Mouse (Mus musculus) limb, embryonic 15.5 days (tissue): Measurements from ENCODE around the gene Zfp36l2. TPM values are rescaled to one million over a fixed set of nuclear protein-coding genes. Genes with fewer than 3 reads are reported as not detected.
A peak's percentile ranks its signal among the peaks of the same experiment; 100 is the strongest.

ENCODE experiments used
- ATAC-seq: fragments of 200-750 bp; cut with Nextera tagmentation; 2 replicates; pipeline ENCODE4 v1.8.0; 2017; ENCODE audit warnings: low read depth, moderate TSS enrichment; ENCODE audit not compliant: insufficient number of reproducible peaks, low FRiP score, low TSS enrichment
- H3K27ac ChIP-seq: fragments of 300-500 bp; sonication (generic); 2 replicates; pipeline ENCODE4 v1.5.1; 2015; ENCODE audit warnings: moderate library complexity, mild to moderate bottlenecking, inconsistent platforms
- H3K27me3 ChIP-seq: fragments of 300-500 bp; sonication (generic); 2 replicates; pipeline ENCODE4 v1.6.1; 2015; ENCODE audit warnings: inconsistent platforms
- H3K36me3 ChIP-seq: fragments of 300-500 bp; sonication (generic); 2 replicates; pipeline ENCODE4 v1.6.1; 2015; ENCODE audit warnings: inconsistent platforms
- H3K4me1 ChIP-seq: fragments of 300-500 bp; sonication (generic); 2 replicates; pipeline ENCODE4 v1.6.1; 2015; ENCODE audit warnings: inconsistent platforms
- H3K4me2 ChIP-seq: fragments of 300-500 bp; sonication (generic); 2 replicates; pipeline ENCODE4 v1.6.1; 2015; ENCODE audit warnings: mild to moderate bottlenecking, inconsistent platforms
- H3K4me3 ChIP-seq: fragments of 300-500 bp; sonication (generic); 2 replicates; pipeline ENCODE4 v1.5.1; 2015; ENCODE audit warnings: mild to moderate bottlenecking, inconsistent platforms
- H3K9ac ChIP-seq: fragments of 300-500 bp; sonication (generic); 2 replicates; pipeline ENCODE4 v1.6.1; 2015; ENCODE audit warnings: inconsistent platforms
- H3K9me3 ChIP-seq: fragments of 300-500 bp; sonication (generic); 2 replicates; pipeline ENCODE4 v1.6.1; 2016; ENCODE audit warnings: inconsistent platforms
- WGBS: fragments of 180-500 bp; shearing (Covaris S2); methylation state at CpG from one replicate; pipeline ENCODE4 v1.1.7; 2015; 5-methylcytosine and 5-hydroxymethylcytosine counted together
- polyA plus RNA-seq: library from polyadenylated mRNA; unstranded; fragments of >200 nt; fragmentation: Nextera tagmentation; extraction: Ambion mirVana; gene quantifications from 2 replicates; pipeline ENCODE4 v1.2.1, GENCODE M21; 2015

Gene Zfp36l2
- polyA plus RNA-seq, 1 experiment from 2014 or later, result 22.5 TPM

DNA sequence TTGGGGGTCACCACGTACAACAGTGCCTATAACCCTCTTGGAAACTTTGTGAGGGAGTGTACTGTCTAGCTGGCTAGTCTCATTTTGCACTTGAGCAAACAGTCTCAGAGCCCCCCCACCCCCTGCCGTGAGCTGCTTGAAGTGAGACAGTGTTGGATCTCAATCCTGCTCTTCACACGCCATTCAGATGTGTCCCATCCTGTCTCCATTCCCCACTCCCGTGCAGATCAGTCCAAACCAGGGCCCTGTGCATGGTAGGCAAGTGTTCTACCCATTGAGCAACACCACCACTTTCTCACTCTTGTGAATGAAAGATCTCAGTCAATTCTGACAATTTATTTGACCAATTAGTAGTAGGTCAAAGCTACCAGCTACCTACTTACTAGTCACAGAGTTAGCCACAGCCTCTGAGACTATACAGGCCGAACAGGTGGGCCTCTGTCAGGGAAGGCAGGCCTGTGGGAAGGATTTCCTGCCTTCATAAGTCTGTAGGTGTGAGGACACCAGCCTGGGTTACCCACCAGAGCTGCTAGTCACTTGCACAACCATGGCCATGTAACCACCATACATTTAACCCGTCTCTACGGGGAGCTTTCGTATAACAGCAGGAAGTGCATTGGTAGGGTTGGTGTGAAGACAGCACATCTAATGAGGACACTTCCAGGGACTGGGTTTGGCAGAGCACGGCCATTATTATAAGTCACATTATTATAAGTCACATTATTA is 21.4 kb downstream of the Zfp36l2 start:
- no peak for ATAC-seq
- H3K9ac ChIP-seq, result no peak overlapping the region

DNA sequence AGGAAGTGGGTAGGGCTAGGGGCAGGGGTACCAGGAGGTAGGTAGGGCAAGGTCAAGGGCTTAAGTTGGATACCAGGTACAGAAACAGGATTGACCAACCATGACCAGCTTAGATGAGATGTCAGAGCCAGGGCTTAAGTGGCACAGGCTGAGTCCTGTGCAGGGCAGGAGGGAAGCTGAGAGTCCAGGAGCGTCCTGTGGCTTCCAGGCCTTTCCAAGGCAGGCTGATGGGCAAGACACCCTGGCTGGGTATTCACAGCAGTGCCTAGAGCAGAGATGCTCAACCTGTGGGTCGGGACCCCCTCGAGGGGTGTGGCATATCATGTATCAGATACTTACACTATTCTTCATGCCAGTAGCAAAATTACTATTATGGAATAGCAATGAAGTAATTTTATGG is 22.0 kb downstream of the Zfp36l2 start:
- no peak overlapping the region for H3K9ac ChIP-seq
- no peaks in the 10 kb centered on the region for H3K27me3 ChIP-seq
- no peak for ATAC-seq
- H3K4me2 ChIP-seq, result no peak overlapping the region
- no peak overlapping the region for H3K4me3 ChIP-seq
- H3K27ac ChIP-seq, result no peak overlapping the region
- WGBS, result 85% methylated on average over 3 of the region's 3 CpGs
- peaks cover 25% of the 10 kb centered on the region for H3K4me1 ChIP-seq
- no peaks in the 10 kb centered on the region for H3K9me3 ChIP-seq
- H3K36me3 ChIP-seq, result no peaks in the 10 kb centered on the region

More for the DNA sequence above, 21.4 kb downstream of the Zfp36l2 start:
- Histone ChIP-seq H3K27me3 (no peaks in the 10 kb centered on the region), H3K36me3 (no peaks in the 10 kb centered on the region), H3K27ac (no peak overlapping the region), H3K9me3 (no peaks in the 10 kb centered on the region), H3K4me1 (peaks cover 19% of the 10 kb centered on the region), H3K4me3 (no peak overlapping the region), H3K4me2 (no peak overlapping the region)
- 81% methylated on average over 9 of the region's 9 CpGs for WGBS

DNA sequence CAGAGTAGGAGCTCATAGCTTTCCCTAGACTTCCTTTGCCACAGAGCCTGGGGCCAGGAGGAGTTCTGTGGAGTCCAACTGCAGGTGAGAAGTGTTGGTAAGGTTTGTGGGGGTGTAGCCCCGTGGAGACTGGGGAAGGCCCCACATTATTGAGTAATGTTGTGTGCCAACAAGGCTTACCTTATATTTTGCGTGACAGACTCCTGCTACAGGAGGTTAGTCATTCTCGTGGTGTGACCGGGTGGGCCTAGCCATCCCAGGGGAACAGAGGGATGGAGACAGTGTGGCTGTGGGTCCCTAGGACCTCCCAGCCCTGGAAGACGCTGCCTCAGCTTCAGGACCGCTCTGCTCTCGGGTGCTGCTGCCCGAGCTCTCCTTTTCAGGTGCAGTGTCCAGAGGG is 23.6 kb downstream of the Zfp36l2 start:
- H3K9ac ChIP-seq, result no peak overlapping the region
- no peaks in the 10 kb centered on the region for H3K27me3 ChIP-seq
- no peaks in the 10 kb centered on the region for H3K36me3 ChIP-seq
- H3K27ac ChIP-seq, result no peak overlapping the region
- ATAC-seq, result no peak
- H3K4me2 ChIP-seq, result no peak overlapping the region
- 79% methylated on average over 8 of the region's 8 CpGs for WGBS
- H3K4me1 ChIP-seq, result peaks cover 26% of the 10 kb centered on the region
- H3K4me3 ChIP-seq, result no peak overlapping the region
- no peaks in the 10 kb centered on the region for H3K9me3 ChIP-seq

DNA sequence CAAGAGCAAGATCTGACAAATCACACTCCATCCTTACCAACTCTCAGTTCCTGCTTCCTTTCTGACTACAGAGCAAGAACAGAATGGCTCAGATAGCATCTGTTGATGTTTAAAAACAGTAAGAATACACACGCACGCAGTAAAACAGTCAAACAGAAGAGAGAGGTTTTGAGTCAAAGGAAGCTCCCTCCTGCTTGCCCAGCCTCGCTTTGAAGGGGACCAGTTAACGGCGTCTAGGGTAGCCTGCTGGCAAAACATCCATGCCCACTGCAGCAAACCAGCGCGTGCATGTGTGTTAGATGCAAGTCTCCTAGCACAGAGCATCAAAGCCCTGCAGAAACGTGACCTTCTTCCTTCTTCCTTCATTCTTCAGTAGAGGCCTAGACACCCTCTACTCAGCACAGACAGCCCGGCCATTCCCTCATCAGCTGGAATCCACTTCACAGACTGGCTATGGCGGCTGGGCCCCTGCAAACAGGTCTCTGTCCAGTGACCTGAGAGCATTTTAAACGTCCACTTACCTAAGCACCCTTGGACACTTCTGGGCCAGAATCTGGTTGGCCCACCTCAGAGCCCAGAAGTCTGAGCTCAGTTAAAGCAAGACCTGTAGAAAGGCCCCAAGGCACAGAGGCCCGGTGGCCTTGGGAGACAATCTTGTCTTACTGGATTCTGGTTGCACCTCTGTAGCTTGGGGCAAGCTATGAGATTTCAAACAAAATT is 24.5 kb downstream of the Zfp36l2 start:
- Histone ChIP-seq H3K27me3 (no peaks in the 10 kb centered on the region), H3K4me2 (no peak overlapping the region), H3K4me3 (no peak overlapping the region), H3K36me3 (no peaks in the 10 kb centered on the region), H3K27ac (peak overlapping the region; percentile 58), H3K9me3 (no peaks in the 10 kb centered on the region), H3K9ac (no peak overlapping the region), H3K4me1 (peaks cover 26% of the 10 kb centered on the region)
- 58% methylated on average over 12 of the region's 12 CpGs for WGBS
- ATAC-seq, result no peak

DNA sequence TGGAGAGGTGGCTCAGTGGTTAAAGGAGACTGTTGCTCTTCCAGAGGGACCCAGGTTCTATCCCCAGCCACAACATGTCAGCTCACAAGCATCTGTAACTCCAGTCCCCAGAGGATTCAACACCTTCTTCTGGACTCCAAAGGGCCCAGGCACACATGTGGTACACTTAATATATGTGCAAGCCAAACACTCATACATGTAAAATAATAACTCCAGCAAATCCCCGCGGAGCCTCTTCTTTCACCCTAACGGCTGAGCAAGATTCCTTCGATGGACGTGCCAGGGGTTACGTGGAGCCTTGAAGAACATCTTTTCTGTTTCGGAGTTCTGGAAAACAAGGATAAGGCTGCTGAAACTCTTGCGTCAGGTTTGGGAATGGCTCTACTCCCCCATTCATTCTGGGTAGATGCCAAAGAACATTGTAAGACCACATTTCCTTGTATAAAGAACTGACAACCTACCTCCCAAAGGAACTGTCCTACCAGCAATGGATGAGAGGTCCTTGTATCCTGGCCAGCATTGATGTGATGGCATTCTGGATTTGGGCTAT is 25.5 kb downstream of the Zfp36l2 start:
- no peak overlapping the region for H3K4me2 ChIP-seq
- H3K27me3 ChIP-seq, result peaks cover 6% of the 10 kb centered on the region; the same call in 1 of the 2 replicates
- no peaks in the 10 kb centered on the region for H3K9me3 ChIP-seq
- ATAC-seq, result no peak
- no peak overlapping the region for H3K4me3 ChIP-seq
- no peaks in the 10 kb centered on the region for H3K36me3 ChIP-seq
- H3K27ac ChIP-seq, result peak overlapping the region; percentile 58
- no peak overlapping the region for H3K9ac ChIP-seq
- WGBS, result 68% methylated on average over 8 of the region's 8 CpGs
- peaks cover 32% of the 10 kb centered on the region for H3K4me1 ChIP-seq

DNA sequence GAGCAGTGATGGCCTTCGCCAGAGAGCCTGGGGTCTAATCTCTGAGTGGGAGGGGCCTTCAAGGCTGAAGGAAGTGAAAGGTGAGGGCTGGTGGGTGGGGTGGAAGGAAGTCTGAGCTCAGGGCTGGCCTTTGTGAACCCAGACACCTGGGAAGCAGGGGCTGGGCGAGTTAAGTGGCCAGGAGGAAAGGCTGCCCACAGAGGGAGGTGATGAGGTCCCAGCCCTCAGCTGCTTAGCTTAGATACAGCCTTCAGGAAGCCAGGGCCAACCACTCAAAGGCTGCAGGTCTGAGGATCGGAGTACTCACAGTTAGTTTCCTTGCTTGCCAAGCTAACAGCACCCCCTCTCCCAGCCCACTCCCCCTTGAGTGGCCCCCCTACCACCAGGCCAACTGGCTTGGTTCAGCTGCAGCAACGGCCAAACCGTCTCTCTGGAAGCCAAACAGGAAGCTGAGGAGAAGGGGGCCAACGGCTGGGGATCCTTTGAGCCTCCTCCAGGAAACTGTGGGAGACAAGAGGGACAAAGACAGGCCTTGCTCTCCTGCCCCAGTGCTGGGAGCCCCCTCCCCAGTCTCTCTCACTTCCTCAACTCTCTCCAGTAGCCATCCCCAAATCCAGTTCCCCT is 26.4 kb downstream of the Zfp36l2 start:
- 34% methylated on average over 6 of the region's 6 CpGs for WGBS
- peak overlapping the region; percentile 57 for H3K27ac ChIP-seq

DNA sequence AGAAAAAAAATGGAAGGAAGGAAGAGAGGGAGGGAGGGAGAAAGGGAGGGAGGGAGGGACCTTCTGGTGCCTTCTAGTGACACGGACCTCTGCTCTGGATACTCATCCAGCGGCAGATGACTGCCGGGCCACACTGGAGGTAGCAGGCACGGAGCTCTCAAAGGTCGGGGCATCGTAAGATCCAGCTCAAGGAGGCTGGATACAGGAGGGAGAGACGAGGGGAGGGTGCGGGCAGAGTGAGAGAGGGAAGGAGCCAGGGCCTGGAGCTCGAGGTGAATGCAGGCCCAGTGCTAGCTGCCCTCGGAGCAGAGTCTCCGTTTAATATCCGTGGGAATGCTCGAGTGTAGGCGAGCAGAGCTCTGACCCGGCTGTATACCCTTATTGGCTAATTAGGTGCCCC is 28.9 kb downstream of the Zfp36l2 start:
- no peak for ATAC-seq
- Histone ChIP-seq H3K9ac (no peak overlapping the region), H3K9me3 (no peaks in the 10 kb centered on the region), H3K4me3 (no peak overlapping the region), H3K4me1 (peaks cover 40% of the 10 kb centered on the region), H3K36me3 (no peaks in the 10 kb centered on the region), H3K27me3 (peaks cover 13% of the 10 kb centered on the region; the same call in 1 of the 2 replicates), H3K27ac (no peak overlapping the region), H3K4me2 (no peak overlapping the region)
- WGBS, result 56% methylated on average over 15 of the region's 15 CpGs

More for the DNA sequence above, 26.4 kb downstream of the Zfp36l2 start:
- H3K4me2 ChIP-seq, result 0 out of 2 replicates have a peak overlapping the region, but pooled peaks have one; percentile 7
- H3K36me3 ChIP-seq, result no peaks in the 10 kb centered on the region
- no peak overlapping the region for H3K9ac ChIP-seq
- peaks cover 35% of the 10 kb centered on the region for H3K4me1 ChIP-seq
- peak; percentile 40; the same call in 1 of the 2 replicates for ATAC-seq
- H3K9me3 ChIP-seq, result no peaks in the 10 kb centered on the region
- peaks cover 8% of the 10 kb centered on the region; the same call in 1 of the 2 replicates for H3K27me3 ChIP-seq
- no peak overlapping the region for H3K4me3 ChIP-seq

DNA sequence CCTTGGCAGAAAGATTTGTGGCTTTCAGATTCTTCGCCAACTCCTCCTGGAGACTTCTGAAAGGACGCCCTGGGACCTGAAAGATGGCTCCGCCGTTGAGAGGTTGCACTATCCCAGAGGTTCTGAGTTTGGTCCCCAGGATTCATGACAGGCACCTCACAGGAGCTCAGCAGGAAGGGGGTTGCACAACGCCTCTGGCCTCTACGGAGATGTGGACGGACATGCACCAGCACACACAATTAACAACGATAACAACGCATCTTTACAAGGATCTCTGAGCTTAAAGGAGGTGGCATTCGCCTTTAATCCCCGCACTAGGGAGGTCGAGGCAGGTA is 29.3 kb downstream of the Zfp36l2 start:
- no peak overlapping the region for H3K4me3 ChIP-seq
- ATAC-seq, result no peak
- no peak overlapping the region for H3K27ac ChIP-seq
- H3K36me3 ChIP-seq, result no peaks in the 10 kb centered on the region
- peaks cover 41% of the 10 kb centered on the region for H3K4me1 ChIP-seq
- 83% methylated on average over 12 of the region's 12 CpGs for WGBS
- peaks cover 13% of the 10 kb centered on the region; the same call in 1 of the 2 replicates for H3K27me3 ChIP-seq
- H3K9me3 ChIP-seq, result no peaks in the 10 kb centered on the region
- no peak overlapping the region for H3K4me2 ChIP-seq
- H3K9ac ChIP-seq, result no peak overlapping the region

DNA sequence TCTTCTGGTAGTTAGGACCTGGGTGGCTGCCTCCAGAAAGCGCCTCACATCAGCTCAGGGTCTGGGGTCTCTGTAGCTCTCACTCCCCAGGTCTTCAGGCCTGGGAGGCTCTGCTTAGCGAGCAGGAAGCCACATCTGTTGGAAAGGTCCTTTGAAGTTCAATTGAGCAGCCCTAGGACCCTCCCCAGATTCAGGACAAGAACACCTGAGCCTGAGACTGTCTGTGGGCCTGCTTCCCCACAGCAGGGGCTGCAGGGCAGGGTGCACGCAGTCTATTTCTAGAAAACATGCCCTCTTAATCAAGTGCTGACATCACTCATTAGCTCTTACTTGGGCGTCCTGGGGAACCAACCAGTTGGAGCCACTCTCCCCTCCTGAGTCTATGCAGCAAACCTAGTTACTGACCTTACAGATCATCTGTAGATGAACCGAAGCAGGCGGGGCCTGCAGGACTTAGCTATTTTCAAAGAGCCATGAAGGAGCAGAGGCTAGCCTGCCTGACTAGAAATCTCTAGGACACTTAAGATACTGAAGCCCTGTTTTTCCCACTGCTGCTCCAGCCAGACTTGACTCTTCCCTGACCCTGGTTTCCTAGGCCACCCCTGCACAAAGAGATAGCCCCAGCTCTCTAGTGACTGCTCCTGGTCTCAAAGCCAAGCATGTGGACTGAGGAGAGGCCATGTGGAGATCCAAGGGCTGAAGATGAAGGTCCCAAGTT is 29.8 kb downstream of the Zfp36l2 start:
- 69% methylated on average over 6 of the region's 6 CpGs for WGBS
- Histone ChIP-seq H3K9ac (no peak overlapping the region), H3K36me3 (no peaks in the 10 kb centered on the region), H3K27ac (no peak overlapping the region), H3K4me3 (no peak overlapping the region), H3K4me2 (no peak overlapping the region), H3K27me3 (peaks cover 13% of the 10 kb centered on the region; the same call in 1 of the 2 replicates), H3K4me1 (peaks cover 39% of the 10 kb centered on the region), H3K9me3 (no peaks in the 10 kb centered on the region)
- ATAC-seq, result no peak

DNA sequence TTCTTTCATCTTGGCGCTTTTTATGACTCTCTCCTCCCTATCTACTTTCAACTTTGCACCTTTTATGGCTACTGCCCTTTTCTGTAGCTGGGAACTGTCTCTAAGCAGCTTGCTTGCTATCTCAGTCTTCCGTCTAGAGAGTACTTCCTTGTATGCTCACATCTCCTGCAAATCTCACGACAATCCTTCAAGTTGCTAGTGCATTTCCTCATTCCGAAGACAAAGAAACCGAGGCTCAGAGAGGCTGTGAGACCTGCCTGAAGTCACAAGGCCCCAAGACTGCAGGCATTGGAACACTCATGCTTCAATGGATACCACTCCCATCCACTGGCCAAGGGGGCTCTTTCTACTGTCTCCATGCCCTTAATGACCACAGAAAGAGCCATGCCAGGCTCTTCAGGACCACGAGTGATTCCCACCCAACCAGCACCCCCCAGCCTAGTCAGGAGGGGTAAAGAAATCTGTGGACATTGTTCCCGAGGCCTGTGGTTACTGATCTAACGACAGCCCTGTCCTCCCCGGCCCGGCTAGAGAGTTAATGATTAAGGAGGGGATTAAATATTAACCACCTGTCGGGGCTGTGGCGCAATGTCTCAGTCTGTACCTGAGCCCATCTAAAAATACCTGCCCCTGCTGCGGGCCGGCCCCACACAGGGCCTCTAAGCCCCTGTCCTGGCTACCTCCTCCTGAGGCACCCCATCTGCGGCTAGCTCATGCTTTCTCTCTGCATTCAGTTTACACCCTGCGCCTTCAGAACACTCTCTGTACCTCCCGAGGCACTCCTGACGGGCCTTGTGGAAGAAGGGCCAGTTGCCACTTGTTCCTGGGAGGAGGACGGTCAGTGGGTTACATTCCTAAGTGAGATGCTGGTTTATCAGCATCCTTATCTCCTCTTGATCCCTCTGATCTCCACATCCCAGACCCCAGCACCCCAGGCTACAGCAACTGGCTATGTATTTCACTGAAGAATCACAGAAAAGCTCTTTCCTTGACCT is 30.7 kb downstream of the Zfp36l2 start:
- H3K27ac ChIP-seq, result no peak overlapping the region
- H3K9me3 ChIP-seq, result no peaks in the 10 kb centered on the region
- no peaks in the 10 kb centered on the region for H3K36me3 ChIP-seq
- H3K4me1 ChIP-seq, result peaks cover 36% of the 10 kb centered on the region
- H3K4me2 ChIP-seq, result no peak overlapping the region
- H3K9ac ChIP-seq, result no peak overlapping the region
- 40% methylated on average over 19 of the region's 19 CpGs for WGBS
- ATAC-seq, result no peak
- no peak overlapping the region for H3K4me3 ChIP-seq
- peaks cover 13% of the 10 kb centered on the region; the same call in 1 of the 2 replicates for H3K27me3 ChIP-seq
